Mouse (Mus musculus) stomach, embryonic 15.5 days (tissue): ENCODE data around the gene Clasp2. TPM values are rescaled to one million over a fixed set of nuclear protein-coding genes. Genes with fewer than 3 reads are reported as not detected.
"Not testable (repeated sequence)": the region's sequence is repeated elsewhere in the genome, so short reads cannot be mapped to it uniquely, and the experiment has no call there.

Source experiments
- ATAC-seq: fragments of 200-750 bp; cut with Nextera tagmentation; 2 replicates; pipeline ENCODE4 v1.8.0; 2017; ENCODE audit warnings: low read depth, moderate number of reproducible peaks, moderate TSS enrichment; ENCODE audit not compliant: insufficient read depth, low FRiP score
- H3K27ac ChIP-seq: fragments of 300-500 bp; sonication (generic); 2 replicates; pipeline ENCODE4 v1.5.1; 2015; ENCODE audit warnings: mild to moderate bottlenecking, inconsistent platforms
- H3K27me3 ChIP-seq: fragments of 300-500 bp; sonication (generic); replicated peaks from 2 replicates; pipeline ENCODE4 v1.6.1; 2015; ENCODE audit warnings: inconsistent platforms
- H3K36me3 ChIP-seq: fragments of 300-500 bp; sonication (generic); 2 replicates; pipeline ENCODE4 v1.6.1; 2015; ENCODE audit warnings: inconsistent platforms
- H3K4me1 ChIP-seq: fragments of 300-500 bp; sonication (generic); 2 replicates; pipeline ENCODE4 v1.6.1; 2015; ENCODE audit warnings: inconsistent platforms
- H3K4me2 ChIP-seq: fragments of 300-500 bp; sonication (generic); 2 replicates; pipeline ENCODE4 v1.6.1; 2015; ENCODE audit warnings: mild to moderate bottlenecking, inconsistent platforms
- H3K4me3 ChIP-seq: fragments of 300-500 bp; sonication (generic); replicated peaks from 2 replicates; pipeline ENCODE4 v1.5.1; 2015; ENCODE audit warnings: inconsistent platforms
- H3K9ac ChIP-seq: fragments of 300-500 bp; sonication (generic); 2 replicates; pipeline ENCODE4 v1.6.1; 2015; ENCODE audit warnings: inconsistent platforms
- H3K9me3 ChIP-seq: fragments of 300-500 bp; sonication (generic); 2 replicates; pipeline ENCODE4 v1.6.1; 2016; ENCODE audit warnings: inconsistent platforms
- WGBS: fragments of 180-500 bp; shearing (Covaris S2); methylation state at CpG from one replicate; pipeline ENCODE4 v1.1.7; 2015; 5-methylcytosine and 5-hydroxymethylcytosine counted together
- polyA plus RNA-seq: library from polyadenylated mRNA; unstranded; fragments of >200 nt; fragmentation: Nextera tagmentation; extraction: Ambion mirVana; gene quantifications from 2 replicates; pipeline ENCODE4 v1.2.1, GENCODE M21; 2015

Clasp2 gene
- polyA plus RNA-seq: 24.9 and 25.9 TPM in 2 replicates

- H3K4me2 ChIP-seq: peak within 1 kb of the TSS; percentile 84
- peak; percentile 93 for ATAC-seq
- peak within 1 kb of the TSS; percentile 96 for H3K4me3 ChIP-seq
- 0 out of 2 replicates have a peak, but pooled peaks cover 3% of the 10 kb centered on the region for H3K4me1 ChIP-seq
- no peaks in the 10 kb centered on the region for H3K9me3 ChIP-seq
- peak within 1 kb of the TSS; percentile 86 for H3K9ac ChIP-seq
- WGBS: under 1% methylated on average over 57 of the region's 63 CpGs
- H3K27me3 ChIP-seq: no peaks in the 10 kb centered on the region
- H3K36me3 ChIP-seq: no peaks in the 10 kb centered on the region
- peak within 1 kb of the TSS; percentile 78 for H3K27ac ChIP-seq
Measured at GRCm38 (mm10) chr9:113741108-113741636, at the start of gene Clasp2. TSS of gene Clasp2 (plus strand) at chr9:113741473.

- Histone ChIP-seq H3K27me3 (no peaks in the 10 kb centered on the region), H3K9me3 (no peaks in the 10 kb centered on the region), H3K27ac (no peak overlapping the region), H3K4me3 (no peak overlapping the region), H3K9ac (no peak overlapping the region), H3K4me1 (peaks cover 11% of the 10 kb centered on the region; the same call in 1 of the 2 replicates), H3K36me3 (0 out of 2 replicates have a peak, but pooled peaks cover 6% of the 10 kb centered on the region), H3K4me2 (no peak overlapping the region)
- no peak for ATAC-seq
- WGBS: 76% methylated on average over 5 of the region's 5 CpGs
Measured at GRCm38 (mm10) chr9:113701441-113702160, 39.7 kb upstream of the Clasp2 start.

- H3K9me3 ChIP-seq: no peaks in the 10 kb centered on the region
- no peak overlapping the region for H3K9ac ChIP-seq
- ATAC-seq: no peak
- H3K4me2 ChIP-seq: peak overlapping the region; percentile 54
- H3K27ac ChIP-seq: no peak overlapping the region
- WGBS: 64% methylated on average over 2 of the region's 2 CpGs
- no peaks in the 10 kb centered on the region for H3K27me3 ChIP-seq
- peaks cover 12% of the 10 kb centered on the region; the same call in 1 of the 2 replicates for H3K4me1 ChIP-seq
- peak overlapping the region; percentile 73 for H3K4me3 ChIP-seq
- H3K36me3 ChIP-seq: no peaks in the 10 kb centered on the region
Measured at GRCm38 (mm10) chr9:113706108-113706507, 35.2 kb upstream of the Clasp2 start.

- WGBS: 36% methylated on average over 9 of the region's 9 CpGs
Measured at GRCm38 (mm10) chr9:113706841-113707240, 34.4 kb upstream of the Clasp2 start.

GRCm38 (mm10) chr9:113707481-113708360, 33.6 kb upstream of the Clasp2 start, which contains the start of gene Pdcd6ip:
TSS of gene Pdcd6ip (minus strand) at chr9:113708259.
- Histone ChIP-seq H3K4me3 (peak within 1 kb of the TSS; percentile 73), H3K27ac (peak within 1 kb of the TSS; percentile 91), H3K4me1 (peaks cover 12% of the 10 kb centered on the region; the same call in 1 of the 2 replicates), H3K27me3 (no peaks in the 10 kb centered on the region), H3K9me3 (no peaks in the 10 kb centered on the region), H3K9ac (peak within 1 kb of the TSS; percentile 80), H3K4me2 (peak within 1 kb of the TSS; percentile 54), H3K36me3 (no peaks in the 10 kb centered on the region)
- 1% methylated on average over 73 of the region's 77 CpGs for WGBS
- ATAC-seq: peak; percentile 89

More at GRCm38 (mm10) chr9:113706841-113707240, 34.4 kb upstream of the Clasp2 start:
- Histone ChIP-seq H3K4me3 (peak overlapping the region; percentile 73), H3K27me3 (no peaks in the 10 kb centered on the region), H3K9ac (peak overlapping the region; percentile 80; the same call in 1 of the 2 replicates), H3K27ac (no peak overlapping the region), H3K36me3 (no peaks in the 10 kb centered on the region), H3K4me1 (peaks cover 12% of the 10 kb centered on the region; the same call in 1 of the 2 replicates), H3K9me3 (no peaks in the 10 kb centered on the region), H3K4me2 (peak overlapping the region; percentile 54)
- ATAC-seq: no peak

GRCm38 (mm10) chr9:113708361-113709280, 32.7 kb upstream of the Clasp2 start:
- 53% methylated on average over 19 of the region's 19 CpGs for WGBS
- Histone ChIP-seq H3K4me3 (peak overlapping the region; percentile 73), H3K27ac (peak overlapping the region; percentile 91; the same call in 1 of the 2 replicates), H3K4me1 (peaks cover 12% of the 10 kb centered on the region; the same call in 1 of the 2 replicates), H3K9ac (no peak overlapping the region), H3K27me3 (no peaks in the 10 kb centered on the region), H3K4me2 (peak overlapping the region; percentile 54), H3K36me3 (no peaks in the 10 kb centered on the region), H3K9me3 (no peaks in the 10 kb centered on the region)
- peak; percentile 6; the same call in 1 of the 2 replicates for ATAC-seq

- no peak for ATAC-seq
- WGBS: 76% methylated on average over 12 of the region's 12 CpGs
- peaks cover 9% of the 10 kb centered on the region; the same call in 1 of the 2 replicates for H3K4me1 ChIP-seq
Measured at GRCm38 (mm10) chr9:113710871-113711270, 30.4 kb upstream of the Clasp2 start.

GRCm38 (mm10) chr9:113719063-113719462, 22.2 kb upstream of the Clasp2 start:
- H3K27ac ChIP-seq: no peak overlapping the region
- no peaks in the 10 kb centered on the region for H3K36me3 ChIP-seq
- H3K4me3 ChIP-seq: no peak overlapping the region
- no peak overlapping the region for H3K4me2 ChIP-seq
- no peaks in the 10 kb centered on the region for H3K9me3 ChIP-seq
- 43% methylated on average over 5 of the region's 5 CpGs for WGBS
- no peaks in the 10 kb centered on the region for H3K27me3 ChIP-seq
- no peak overlapping the region for H3K9ac ChIP-seq
- no peak for ATAC-seq
- H3K4me1 ChIP-seq: no peaks in the 10 kb centered on the region

More at GRCm38 (mm10) chr9:113710871-113711270, 30.4 kb upstream of the Clasp2 start:
- no peaks in the 10 kb centered on the region for H3K27me3 ChIP-seq
- H3K9me3 ChIP-seq: no peaks in the 10 kb centered on the region
- no peak overlapping the region for H3K4me3 ChIP-seq
- H3K36me3 ChIP-seq: no peaks in the 10 kb centered on the region
- H3K27ac ChIP-seq: no peak overlapping the region
- no peak overlapping the region for H3K9ac ChIP-seq
- H3K4me2 ChIP-seq: no peak overlapping the region

- Histone ChIP-seq H3K27me3 (no peaks in the 10 kb centered on the region), H3K4me3 (no peak overlapping the region), H3K36me3 (no peaks in the 10 kb centered on the region), H3K27ac (no peak overlapping the region), H3K4me2 (no peak overlapping the region), H3K4me1 (no peaks in the 10 kb centered on the region), H3K9ac (no peak overlapping the region), H3K9me3 (no peaks in the 10 kb centered on the region)
- 84% methylated on average over 15 of the region's 15 CpGs for WGBS
- ATAC-seq: no peak
Measured at GRCm38 (mm10) chr9:113724646-113725045, 16.6 kb upstream of the Clasp2 start.

- H3K9me3 ChIP-seq, H3K4me2 ChIP-seq, H3K4me1 ChIP-seq, ATAC-seq, H3K27ac ChIP-seq, H3K27me3 ChIP-seq, H3K9ac ChIP-seq, H3K36me3 ChIP-seq, H3K4me3 ChIP-seq: not testable (repeated sequence)
- WGBS: 81% methylated on average over 5 of the region's 5 CpGs
Measured at GRCm38 (mm10) chr9:113725609-113726008, 15.7 kb upstream of the Clasp2 start.
